Mouse (Mus musculus): ENCODE data around the gene Kcng1.

DNA sequence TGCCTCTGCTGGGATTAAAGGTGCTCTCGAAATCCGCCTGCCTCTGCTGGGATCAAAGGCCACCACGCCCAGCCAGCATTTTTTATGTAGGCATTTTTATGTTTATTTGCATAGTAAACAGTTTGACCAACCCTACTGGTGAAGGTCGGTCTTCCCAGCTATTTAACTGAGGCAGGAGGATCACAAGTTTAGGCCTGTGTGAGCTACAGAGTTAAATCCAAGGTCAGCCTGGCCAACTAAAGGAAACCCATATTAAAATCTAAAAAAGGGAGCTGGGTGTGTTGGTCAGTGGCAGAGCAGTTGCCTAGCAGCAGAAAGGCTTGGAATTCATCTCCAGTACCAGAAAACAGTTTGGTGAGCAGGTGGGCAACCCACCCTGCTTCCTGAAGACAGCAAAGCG is 48.2 kb downstream of the Kcng1 start:
- TF ChIP-seq GATA1 (IDR thresholded peaks at IDR 0.05; ENCODE audit: borderline replicate concordance, low read length) (no peak), CTCF (IDR thresholded peaks at IDR 0.05; ENCODE audit: low read depth, low read length) (no peak), GATA2 (IDR thresholded peaks at IDR 0.05; ENCODE audit: borderline replicate concordance, low read depth, low read length) (no peak)

Measured in G1E (cell line).